Mouse (Mus musculus) testis, adult 2 months (tissue): ENCODE results near the gene Myf6. TPM values are rescaled to one million over a fixed set of nuclear protein-coding genes. Genes with fewer than 3 reads are reported as not detected.

ENCODE experiments used
- H3K27ac ChIP-seq: fragments of 200-500 bp; 2 replicates; pipeline ENCODE4 v1.5.1; 2012; ENCODE audit warnings: low read depth, low read length; ENCODE audit not compliant: control insufficient read depth, insufficient read depth
- H3K27me3 ChIP-seq: fragments of 200-500 bp; 2 replicates; pipeline ENCODE4 v1.6.1; 2012; ENCODE audit warnings: mild to moderate bottlenecking, low read length, moderate library complexity; ENCODE audit not compliant: control insufficient read depth, insufficient read depth
- H3K36me3 ChIP-seq: fragments of 200-500 bp; 2 replicates; pipeline ENCODE4 v1.6.1; 2012; ENCODE audit warnings: mild to moderate bottlenecking, low read length; ENCODE audit not compliant: control insufficient read depth, insufficient read depth
- H3K4me1 ChIP-seq: fragments of 200-500 bp; 2 replicates; pipeline ENCODE4 v1.6.1; 2012; ENCODE audit warnings: low read length; ENCODE audit not compliant: control insufficient read depth, insufficient read depth
- H3K4me3 ChIP-seq: fragments of 200-500 bp; 2 replicates; pipeline ENCODE4 v1.5.1; 2012; ENCODE audit warnings: low read depth, mild to moderate bottlenecking, low read length, moderate library complexity, mixed read lengths; ENCODE audit not compliant: control insufficient read depth
- CTCF ChIP-seq: fragments of 200-500 bp; IDR thresholded peaks from 2 replicates; pipeline ENCODE4 v1.5.1; 2012; ENCODE audit warnings: low read depth, mild to moderate bottlenecking, inconsistent platforms, low read length, moderate library complexity; ENCODE audit not compliant: control insufficient read depth, insufficient read depth, insufficient replicate concordance
- POLR2A ChIP-seq: fragments of 200-500 bp; IDR thresholded peaks from 2 replicates; pipeline ENCODE4 v1.6.1; 2012; ENCODE audit warnings: low read depth, mild to moderate bottlenecking, inconsistent platforms, low read length, moderate library complexity; ENCODE audit not compliant: control insufficient read depth
- polyA plus RNA-seq: library from polyadenylated mRNA; depleted of rRNA; stranded (reverse); fragments of >200 nt; gene quantifications from 2 replicates; pipeline ENCODE4 v1.2.3, GENCODE M21; 2012; rRNA removed

The Myf6 gene
- polyA plus RNA-seq, result 0.82 and 0.99 TPM in 2 replicates

DNA sequence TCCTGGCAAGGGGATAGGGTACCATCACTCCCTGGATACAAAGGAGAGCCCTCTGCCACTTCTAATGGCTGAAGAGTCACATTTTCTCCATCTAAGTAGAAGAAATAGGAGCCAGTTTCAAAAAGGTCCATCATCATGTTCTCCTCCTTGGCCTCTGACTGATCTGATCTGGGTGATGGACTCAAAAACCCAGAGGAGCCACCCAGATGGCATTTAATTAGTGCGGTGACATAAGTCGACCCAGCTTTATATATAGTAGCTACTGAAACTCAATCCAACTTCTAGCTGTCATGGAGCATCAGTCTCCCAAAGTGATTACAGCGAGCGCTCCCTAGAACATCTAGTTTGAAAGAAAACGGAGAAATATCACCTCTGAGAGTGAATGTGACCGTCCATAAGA lies at the start of gene Myf6:
TSS of gene Myf6 (minus strand) at position 170 of the 400 bp plus-strand sequence.
- TF ChIP-seq POLR2A (no peak), CTCF (no peak)
- Histone ChIP-seq H3K36me3 (no peaks in the 10 kb centered on the region), H3K4me3 (no peak within 1 kb of the TSS), H3K27ac (no peak within 1 kb of the TSS), H3K4me1 (peaks cover 2% of the 10 kb centered on the region; the same call in 1 of the 2 replicates), H3K27me3 (no peaks in the 10 kb centered on the region)

DNA sequence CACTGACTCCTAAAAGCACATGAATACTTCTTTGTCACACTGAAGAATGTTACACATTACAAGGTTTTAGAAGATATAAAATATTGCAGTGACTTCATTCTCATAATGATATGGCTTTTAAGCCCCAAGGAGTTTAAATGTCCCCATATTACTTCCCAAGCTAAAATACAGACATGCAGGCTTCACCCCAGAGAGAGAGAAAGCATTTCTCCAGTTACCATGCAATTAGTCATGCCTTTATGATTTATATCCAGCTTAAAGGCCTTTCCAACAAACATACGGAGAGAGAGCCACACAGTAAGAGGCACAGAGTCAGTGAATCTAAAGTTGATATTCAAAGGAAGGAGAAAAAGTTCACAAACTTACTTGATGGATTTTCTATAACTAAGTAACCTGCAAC lies 48.5 kb upstream of the Myf6 start:
- H3K27ac ChIP-seq, result no peak overlapping the region
- no peaks in the 10 kb centered on the region for H3K27me3 ChIP-seq
- H3K36me3 ChIP-seq, result no peaks in the 10 kb centered on the region
- no peak overlapping the region for H3K4me3 ChIP-seq
- TF ChIP-seq CTCF, result no peak
- TF ChIP-seq POLR2A, result no peak
- no peaks in the 10 kb centered on the region for H3K4me1 ChIP-seq

DNA sequence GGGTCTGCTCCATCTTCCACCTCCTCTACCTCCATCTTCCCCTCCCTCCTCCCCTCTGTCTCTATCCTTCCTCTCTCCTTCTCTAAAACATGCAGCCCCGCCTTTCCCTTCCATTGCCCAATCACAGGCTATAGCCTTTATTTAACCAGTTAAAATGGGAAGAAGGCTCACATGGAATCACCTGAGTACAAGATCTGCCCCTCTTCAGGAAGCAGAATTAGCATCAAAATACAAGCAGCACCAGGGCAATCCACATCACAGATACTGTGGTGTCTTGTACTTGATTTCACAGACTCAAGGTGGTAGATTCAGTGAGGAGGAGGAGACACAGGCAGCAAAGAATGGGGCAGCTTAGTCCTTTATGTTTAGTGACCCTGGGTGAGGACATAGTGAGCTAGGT lies 34.2 kb upstream of the Myf6 start:
- Histone ChIP-seq H3K27ac (no peak overlapping the region), H3K4me3 (no peak overlapping the region), H3K27me3 (no peaks in the 10 kb centered on the region), H3K4me1 (no peaks in the 10 kb centered on the region), H3K36me3 (no peaks in the 10 kb centered on the region)
- TF ChIP-seq POLR2A, result no peak

DNA sequence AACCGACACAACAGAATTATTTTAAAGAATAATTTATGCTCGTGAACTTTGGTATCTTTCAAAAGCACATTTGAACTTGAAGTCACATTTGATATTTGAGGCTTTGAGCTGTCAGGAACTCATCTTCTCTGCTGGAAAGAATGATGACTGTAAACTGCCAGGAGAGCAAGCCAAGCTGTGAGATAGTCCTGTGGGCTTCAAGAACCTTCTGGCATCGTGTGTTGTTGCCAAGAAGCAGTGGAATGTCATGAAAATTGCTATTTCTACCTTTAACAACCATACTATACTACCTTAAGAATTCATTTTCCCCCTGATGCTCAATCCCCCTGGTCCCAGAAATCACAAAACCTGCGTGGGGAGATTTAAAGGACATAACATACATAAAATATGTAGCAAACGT lies 24.7 kb upstream of the Myf6 start:
- TF ChIP-seq POLR2A (no peak), CTCF (no peak)

DNA sequence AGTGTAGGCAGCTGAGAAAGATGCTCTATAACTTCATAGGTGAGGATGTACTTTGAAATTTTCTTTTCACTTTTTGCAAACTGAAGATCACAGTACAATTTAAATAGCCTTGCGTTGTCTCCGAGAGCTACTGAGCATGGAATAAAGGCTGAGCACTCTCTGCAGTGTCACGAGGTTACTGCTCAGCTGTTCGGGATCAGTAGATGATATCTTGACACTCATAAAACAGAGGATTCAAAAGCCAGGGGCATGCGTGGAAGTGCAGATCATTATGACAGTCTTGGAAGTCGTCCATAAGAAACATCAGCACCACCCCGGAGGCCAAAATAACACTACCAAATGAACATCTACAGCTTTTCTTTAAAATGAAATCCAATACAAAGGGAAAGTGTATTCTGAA lies 22.1 kb upstream of the Myf6 start:
- no peaks in the 10 kb centered on the region for H3K27me3 ChIP-seq
- H3K4me3 ChIP-seq, result no peak overlapping the region
- TF ChIP-seq CTCF, result no peak
- TF ChIP-seq POLR2A, result no peak
- no peaks in the 10 kb centered on the region for H3K36me3 ChIP-seq
- no peak overlapping the region for H3K27ac ChIP-seq
- H3K4me1 ChIP-seq, result no peaks in the 10 kb centered on the region

More for the DNA sequence above, 24.7 kb upstream of the Myf6 start:
- Histone ChIP-seq H3K36me3 (no peaks in the 10 kb centered on the region), H3K27ac (no peak overlapping the region), H3K27me3 (no peaks in the 10 kb centered on the region), H3K4me1 (no peaks in the 10 kb centered on the region), H3K4me3 (no peak overlapping the region)

DNA sequence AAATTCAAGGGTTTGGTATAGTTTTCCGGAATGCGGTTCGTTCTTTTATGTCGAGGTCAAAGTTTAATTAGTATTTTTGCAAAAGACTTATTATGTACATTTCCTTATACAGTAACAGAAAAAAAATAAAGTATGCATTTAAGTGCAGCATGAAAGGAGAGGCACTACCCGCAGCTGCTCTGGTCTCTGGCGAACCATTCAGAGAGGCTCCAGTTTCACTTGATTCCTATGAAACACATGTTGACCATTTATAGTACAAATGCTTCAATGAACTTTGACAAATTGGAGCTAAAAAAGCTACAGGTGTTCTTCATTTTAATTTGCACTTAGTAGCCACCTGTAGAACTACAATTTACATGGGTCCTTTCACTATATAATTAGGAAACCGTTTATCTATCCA lies 20.2 kb upstream of the Myf6 start:
- no peak overlapping the region for H3K27ac ChIP-seq
- H3K4me3 ChIP-seq, result no peak overlapping the region
- no peaks in the 10 kb centered on the region for H3K27me3 ChIP-seq
- no peaks in the 10 kb centered on the region for H3K4me1 ChIP-seq
- no peaks in the 10 kb centered on the region for H3K36me3 ChIP-seq
- TF ChIP-seq CTCF, result no peak
- no peak for TF ChIP-seq POLR2A

DNA sequence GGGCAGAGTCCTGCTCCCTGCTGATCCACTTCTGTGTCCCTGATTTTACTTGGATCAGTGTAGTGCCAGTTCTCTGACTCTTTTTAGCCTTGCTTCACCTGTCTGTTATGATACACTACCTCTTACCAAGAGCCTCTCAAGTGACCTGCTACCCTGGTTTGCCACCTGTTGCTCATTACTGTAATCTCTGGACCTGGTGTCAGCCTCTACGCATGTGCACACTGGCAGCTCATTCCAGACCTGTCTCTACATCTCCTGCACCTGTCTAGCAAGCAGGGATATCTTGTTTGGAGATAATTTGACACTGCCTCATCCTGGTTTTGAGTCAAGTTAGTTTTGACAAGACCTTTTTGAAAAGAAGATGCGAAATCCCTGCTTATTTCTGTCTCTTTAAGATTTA lies 11.9 kb upstream of the Myf6 start:
- no peaks in the 10 kb centered on the region for H3K4me1 ChIP-seq
- H3K36me3 ChIP-seq, result no peaks in the 10 kb centered on the region
- no peak for TF ChIP-seq CTCF
- TF ChIP-seq POLR2A, result no peak
- H3K27ac ChIP-seq, result no peak overlapping the region
- no peaks in the 10 kb centered on the region for H3K27me3 ChIP-seq
- H3K4me3 ChIP-seq, result no peak overlapping the region

DNA sequence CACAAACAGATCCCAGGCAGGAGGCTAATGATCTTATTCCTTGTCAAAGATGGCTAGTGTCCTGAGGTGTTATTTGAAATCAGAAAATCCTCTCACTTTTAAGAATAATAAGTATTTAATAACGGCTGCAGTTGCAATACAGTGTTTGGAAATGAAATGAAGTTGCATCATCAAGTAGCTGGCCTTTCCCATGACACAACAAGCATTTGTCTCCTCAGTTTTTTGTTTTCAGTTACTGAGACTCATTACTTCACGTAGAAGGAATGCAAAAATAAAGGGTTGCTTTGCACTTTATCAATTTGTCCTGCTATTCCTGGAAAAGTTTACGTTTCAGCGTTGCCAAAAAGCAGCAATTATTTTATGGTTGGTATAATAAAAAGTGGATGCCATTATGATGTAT lies 8.9 kb upstream of the Myf6 start:
- Histone ChIP-seq H3K27me3 (no peaks in the 10 kb centered on the region), H3K4me1 (no peaks in the 10 kb centered on the region), H3K4me3 (no peak overlapping the region), H3K27ac (no peak overlapping the region), H3K36me3 (no peaks in the 10 kb centered on the region)
- TF ChIP-seq CTCF, result no peak
- TF ChIP-seq POLR2A, result no peak
